Mouse (Mus musculus): ENCODE measurements around the gene Sh3rf1. TPM values are rescaled to one million over a fixed set of nuclear protein-coding genes. Genes with fewer than 3 reads are reported as not detected.

Sh3rf1 gene
- total and polyA plus RNA-seq, 3 experiments = 9.9 to 11.4 (median 11.0) TPM

- DNase-seq = no peak
Observed at GRCm38 (mm10) chr8:61223283-61223682, 389 bp upstream of the Sh3rf1 start.

- DNase-seq = peak; percentile 80
Observed at GRCm38 (mm10) chr8:61224380-61225092, 864 bp downstream of the Sh3rf1 start.

- no peak for DNase-seq
Observed at GRCm38 (mm10) chr8:61225581-61226395, 2.1 kb downstream of the Sh3rf1 start.

GRCm38 (mm10) chr8:61226632-61227031 is 3.0 kb downstream of the Sh3rf1 start:
- DNase-seq = no peak

GRCm38 (mm10) chr8:61228678-61229077 is 5.0 kb downstream of the Sh3rf1 start:
- no peak for DNase-seq

GRCm38 (mm10) chr8:61229511-61230195 is 6.0 kb downstream of the Sh3rf1 start:
- DNase-seq = no peak

- DNase-seq = peak; percentile 64
Observed at GRCm38 (mm10) chr8:61230881-61231755, 7.4 kb downstream of the Sh3rf1 start.

- DNase-seq = no peak
Observed at GRCm38 (mm10) chr8:61235499-61235898, 11.8 kb downstream of the Sh3rf1 start.

GRCm38 (mm10) chr8:61236506-61237268 is 13.0 kb downstream of the Sh3rf1 start:
- no peak for DNase-seq

GRCm38 (mm10) chr8:61239576-61239975 is 15.9 kb downstream of the Sh3rf1 start:
- DNase-seq = no peak

- DNase-seq = no peak
Observed at GRCm38 (mm10) chr8:61241229-61241628, 17.6 kb downstream of the Sh3rf1 start.

- no peak for DNase-seq
Observed at GRCm38 (mm10) chr8:61242896-61243295, 19.2 kb downstream of the Sh3rf1 start.

- DNase-seq = no peak
Observed at GRCm38 (mm10) chr8:61243491-61243890, 19.8 kb downstream of the Sh3rf1 start.

- DNase-seq = no peak
Observed at GRCm38 (mm10) chr8:61244157-61244556, 20.5 kb downstream of the Sh3rf1 start.

GRCm38 (mm10) chr8:61247270-61248025 is 23.8 kb downstream of the Sh3rf1 start:
- DNase-seq = no peak

- no peak for DNase-seq
Observed at GRCm38 (mm10) chr8:61249511-61249910, 25.8 kb downstream of the Sh3rf1 start.

GRCm38 (mm10) chr8:61254196-61254595 is 30.5 kb downstream of the Sh3rf1 start:
- DNase-seq = no peak

- DNase-seq = no peak
Observed at GRCm38 (mm10) chr8:61258828-61259227, 35.2 kb downstream of the Sh3rf1 start.

GRCm38 (mm10) chr8:61259526-61259925 is 35.9 kb downstream of the Sh3rf1 start:
- no peak for DNase-seq

GRCm38 (mm10) chr8:61260530-61260929 is 36.9 kb downstream of the Sh3rf1 start:
- DNase-seq = no peak

Data from adrenal gland, adult 2 months (tissue).